Comparison of ENCODE assay signal across 9 mouse cellular contexts in the genomic region with DNA sequence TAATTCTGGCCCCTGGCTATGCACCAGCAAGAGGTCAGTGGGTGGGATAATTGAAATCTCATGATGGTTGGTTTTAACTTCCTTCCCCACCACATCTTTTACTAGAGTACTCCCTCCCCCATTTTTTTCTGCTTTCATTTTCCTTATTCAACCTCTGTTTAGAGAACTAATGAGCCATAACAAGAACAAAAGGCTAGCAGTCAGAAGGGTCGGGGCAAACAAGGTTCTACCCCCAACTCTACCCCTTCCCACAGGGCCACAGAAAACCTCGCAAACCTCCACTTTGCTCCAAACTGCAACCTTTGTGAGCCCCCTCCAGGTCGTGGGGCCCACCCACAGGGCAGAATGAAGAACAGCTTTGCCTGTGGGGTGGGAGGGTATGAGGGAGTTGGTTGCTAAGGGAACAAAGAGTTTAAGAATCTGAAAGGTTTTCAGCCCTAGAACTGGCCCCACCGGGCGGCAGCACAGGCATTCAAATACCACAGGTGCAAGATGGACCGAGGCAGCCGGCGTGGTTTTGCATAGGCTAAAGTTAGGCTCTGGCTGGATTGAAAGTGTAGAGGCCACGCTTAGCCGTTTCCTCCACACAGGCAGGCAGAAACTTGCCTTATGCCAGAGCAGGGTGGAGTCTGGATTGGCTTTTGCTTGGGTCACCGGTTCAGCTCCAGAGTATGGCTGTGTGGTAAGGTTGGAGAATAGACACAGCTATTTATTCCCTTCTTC.
DNase-seq lines count a peak whose midpoint lies in the region; ATAC-seq lines count a peak whose summit lies in the region.
"Had no signal": no experiment of that assay in that cellular context is flagged by ENCODE, and none has a peak within 500 bp of the region (broad histone marks: within the 10 kb centered on the region; RNA-seq: fewer than 3 reads in every experiment).

No protein-coding gene starts in this region.

- 7% methylated on average over 11 of the region's 11 CpGs for WGBS in hindbrain, embryonic 11.5 days
- WGBS in neural tube, embryonic 12.5 days: 9% methylated on average over 11 of the region's 11 CpGs

- 0 out of 2 replicates have a peak overlapping the region, but pooled peaks have one; percentile 9 for H3K27ac ChIP-seq in hindbrain, embryonic 11.5 days (ENCODE audit: low read depth, low read length)
- H3K27ac ChIP-seq in neural tube, embryonic 12.5 days: no peak overlapping the region

- intact Hi-C loops in heart, postnatal 10 days (cut with DNase I): no loop called here

- H3K4me2 ChIP-seq in hindbrain, embryonic 11.5 days (replicated peaks; ENCODE audit: low read depth, low read length): no peak overlapping the region
- H3K4me2 ChIP-seq in neural tube, embryonic 12.5 days (replicated peaks): peak overlapping the region; percentile 21
- H3K4me2 ChIP-seq: heart, embryonic 13.5 days had no signal

- H3K9me3 ChIP-seq in hindbrain, embryonic 11.5 days (ENCODE audit: control insufficient read depth, low read length): no peaks in the 10 kb centered on the region
- no peaks in the 10 kb centered on the region for H3K9me3 ChIP-seq in neural tube, embryonic 12.5 days
- H3K9me3 ChIP-seq: heart, embryonic 13.5 days had no signal

- H3K36me3 ChIP-seq in hindbrain, embryonic 11.5 days (ENCODE audit: control insufficient read depth, insufficient read depth, low read length): no peaks in the 10 kb centered on the region
- H3K36me3 ChIP-seq in neural tube, embryonic 12.5 days: no peaks in the 10 kb centered on the region
- H3K36me3 ChIP-seq: heart, embryonic 13.5 days had no signal

- H3K27me3 ChIP-seq in hindbrain, embryonic 11.5 days (ENCODE audit: control insufficient read depth, insufficient read depth, low read length): peaks cover 7% of the 10 kb centered on the region; the same call in 1 of the 2 replicates
- no peaks in the 10 kb centered on the region; the same call in 1 of the 2 replicates for H3K27me3 ChIP-seq in neural tube, embryonic 12.5 days (replicated peaks)
- H3K27me3 ChIP-seq: heart, embryonic 13.5 days had no signal

- H3K4me1 ChIP-seq in hindbrain, embryonic 11.5 days (replicated peaks; ENCODE audit: control insufficient read depth, insufficient read depth, low read length): peaks cover 3% of the 10 kb centered on the region; the same call in 1 of the 2 replicates
- H3K4me1 ChIP-seq in neural tube, embryonic 12.5 days: peaks cover 13% of the 10 kb centered on the region

- no peak overlapping the region for H3K4me3 ChIP-seq in hindbrain, embryonic 11.5 days (ENCODE audit: low read depth, low read length)
- no peak overlapping the region for H3K4me3 ChIP-seq in neural tube, embryonic 12.5 days
- H3K4me3 ChIP-seq: heart, embryonic 13.5 days had no signal

- peak; percentile 64 for ATAC-seq in activated CD4-positive, CD25-positive, alpha-beta regulatory T cell, adult 4 months
- ATAC-seq in hindbrain, embryonic 11.5 days (ENCODE audit: low FRiP score): peak; percentile 83
- ATAC-seq in neural tube, embryonic 12.5 days (ENCODE audit: low FRiP score, low read depth): peak; percentile 83

- peak; percentile 93 for DNase-seq in heart, adult 11 months
- DNase-seq in heart, postnatal 10 days: no peak
- peak; percentile 72 for DNase-seq in hindbrain, embryonic 11.5 days (ENCODE audit: low spot score)
- no peak for DNase-seq in cerebellum, postnatal 36 days
- DNase-seq in left cerebral cortex, adult 8-10 months (ENCODE audit: low spot score in 2 of 2): no peak
- DNase-seq in left cerebral cortex, adult 9 months (ENCODE audit: low spot score in 2 of 2): no peak

- H3K9ac ChIP-seq in hindbrain, embryonic 11.5 days (ENCODE audit: low read depth, low read length): no peak overlapping the region
- no peak overlapping the region for H3K9ac ChIP-seq in neural tube, embryonic 12.5 days
- H3K9ac ChIP-seq: heart, embryonic 13.5 days had no signal

Comparison
In these comparisons a context has a peak if more than half of its experiments do, and no peak if none do; other contexts are left out.
1. DNase-seq: peak in heart, adult 11 months (single experiment) and hindbrain, embryonic 11.5 days (single experiment); none in heart, postnatal 10 days (0 of 2), cerebellum, postnatal 36 days (0 of 2), left cerebral cortex, adult 8-10 months (0 of 2) and left cerebral cortex, adult 9 months (0 of 2).
2. Peak in every context shown above with its lines, with median percentiles within 50 percentile points of each other: ATAC-seq.